Mouse (Mus musculus) sigmoid colon, adult 10 weeks (tissue): ENCODE data around the gene Axl. TPM values are rescaled to one million over a fixed set of nuclear protein-coding genes. Genes with fewer than 3 reads are reported as not detected.

ENCODE experiments used
- polyA plus RNA-seq: library from polyadenylated mRNA; stranded (reverse); fragments of 350-450 nt; fragmentation: Illumina TruSeq; extraction: RNeasy Lipid Tissue Mini Kit (QIAGEN cat#74804); gene quantifications from one replicate; pipeline ENCODE4 v1.2.3, GENCODE M21; 2014; ENCODE audit warnings: low read depth, low replicate concordance

The Axl gene
- polyA plus RNA-seq, result 28.1 TPM

GRCm38 (mm10) chr7:25788220-25789128 is at the start of gene Axl:
Gene Axl, minus strand, starts transcription at chr7:25788705.

GRCm38 (mm10) chr7:25816241-25816919 is 27.9 kb upstream of the Axl start, which contains the start of gene Cyp2s1:
Gene Cyp2s1, minus strand, starts transcription at chr7:25816913.

GRCm38 (mm10) chr7:25754738-25755467 is 33.6 kb downstream of the Axl start, which contains the start of gene Hnrnpul1:
Gene Hnrnpul1, minus strand, starts transcription at chr7:25754757.

GRCm38 (mm10) chr7:25718788-25719417 is 69.6 kb downstream of the Axl start, which contains the start of gene Ccdc97:
Gene Ccdc97, minus strand, starts transcription at chr7:25719088.

Other genes starting within 250 kb of the Axl start
- gene Ceacam2, start 248.8 kb downstream of the Axl start, polyA plus RNA-seq, result 5.8 TPM
- not detected for gene Erich4, start 172.8 kb downstream of the Axl start, polyA plus RNA-seq
- gene Dmac2, start 169.3 kb downstream of the Axl start, polyA plus RNA-seq, result 51.1 TPM
- not detected for gene B3gnt8, start 162.1 kb downstream of the Axl start, polyA plus RNA-seq
- gene Bckdha, start 129.7 kb downstream of the Axl start, polyA plus RNA-seq, result not detected
- 0.76 TPM for gene Exosc5, start 129.5 kb downstream of the Axl start, polyA plus RNA-seq
- not detected for gene Tmem91, start 113.5 kb downstream of the Axl start, polyA plus RNA-seq
- not detected for gene B9d2, start 107.9 kb downstream of the Axl start, polyA plus RNA-seq
- gene Tgfb1, start 101.7 kb downstream of the Axl start, polyA plus RNA-seq, result 0.98 TPM
- gene Ccdc97, start 69.6 kb downstream of the Axl start, polyA plus RNA-seq, result 3.3 TPM
- 44.5 TPM for gene Hnrnpul1, start 33.9 kb downstream of the Axl start, polyA plus RNA-seq
- 24.5 TPM for gene Cyp2s1, start 28.2 kb upstream of the Axl start, polyA plus RNA-seq
- gene Cyp2b10, start 108.9 kb upstream of the Axl start, polyA plus RNA-seq, result not detected